8 mouse cellular contexts compared by ENCODE assay signal in the genomic region with DNA sequence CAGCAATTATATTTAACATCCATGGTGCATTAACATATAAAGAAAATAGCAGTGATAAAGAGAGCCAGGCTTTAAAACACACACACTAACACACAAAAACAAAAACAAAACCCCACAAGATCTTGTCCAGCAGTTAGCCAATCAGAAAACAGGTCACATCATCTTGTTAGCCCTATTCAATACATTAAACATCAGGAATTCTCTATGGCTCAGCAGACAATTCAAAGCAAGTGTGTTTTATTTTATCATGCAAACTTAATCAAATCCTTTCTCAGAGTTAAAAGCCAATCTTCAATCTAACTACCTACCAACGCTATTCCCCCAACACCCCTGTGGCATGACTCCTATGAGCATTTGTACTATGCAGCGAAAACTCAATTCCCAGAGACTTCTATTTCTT. TPM values are rescaled to one million over a fixed set of nuclear protein-coding genes. Genes with fewer than 3 reads are reported as not detected.
DNase-seq lines count a peak whose midpoint lies in the region; ATAC-seq and TF ChIP-seq lines count a peak whose summit lies in the region.

No protein-coding gene starts in this region.

- H3K27ac ChIP-seq in gastrocnemius, adult 2 months: peak overlapping the region; percentile 80
- no peak overlapping the region for H3K27ac ChIP-seq in neural tube, embryonic 11.5 days (ENCODE audit: low read depth, low read length)
- no peak overlapping the region for H3K27ac ChIP-seq in liver, embryonic 16.5 days (ENCODE audit: low read length)

- no peaks in the 10 kb centered on the region for H3K27me3 ChIP-seq in neural tube, embryonic 11.5 days (ENCODE audit: control insufficient read depth, insufficient read depth, low read length)
- no peaks in the 10 kb centered on the region for H3K27me3 ChIP-seq in liver, embryonic 16.5 days (ENCODE audit: control insufficient read depth, insufficient read depth, low read depth, low read length)

- intact Hi-C loops in gastrocnemius, adult 2 months (cut with DNase I): no loop called here

- H3K4me3 ChIP-seq in gastrocnemius, adult 2 months: peak overlapping the region; percentile 72
- H3K4me3 ChIP-seq in neural tube, embryonic 11.5 days (ENCODE audit: low read depth, low read length): peak overlapping the region; percentile 32
- 0 out of 2 replicates have a peak overlapping the region, but pooled peaks have one; percentile 24 for H3K4me3 ChIP-seq in liver, embryonic 16.5 days (ENCODE audit: low read depth, low read length)

- H3K9me3 ChIP-seq in neural tube, embryonic 11.5 days (ENCODE audit: control insufficient read depth, low read length): no peaks in the 10 kb centered on the region
- H3K9me3 ChIP-seq in liver, embryonic 16.5 days (replicated peaks; ENCODE audit: control insufficient read depth, low read length): no peaks in the 10 kb centered on the region

- H3K36me3 ChIP-seq in neural tube, embryonic 11.5 days (ENCODE audit: control insufficient read depth, insufficient read depth, low read length): no peaks in the 10 kb centered on the region
- H3K36me3 ChIP-seq in liver, embryonic 16.5 days (ENCODE audit: control insufficient read depth, insufficient read depth): no peaks in the 10 kb centered on the region

- 10% methylated on average over 2 of the region's 2 CpGs for WGBS in neural tube, embryonic 11.5 days
- WGBS in liver, embryonic 16.5 days (ENCODE audit: insufficient replicate concordance): 24% methylated on average over 2 of the region's 2 CpGs

- no peak for DNase-seq in gastrocnemius, adult 2 months
- DNase-seq in gastrocnemius, adult 18-20 months (ENCODE audit: low spot score): no peak
- DNase-seq in neural tube, embryonic 11.5 days (ENCODE audit: low spot score): no peak
- DNase-seq in neural tube, embryonic 10.5 days (ENCODE audit: extremely low spot score, low spot score): no peak
- DNase-seq in frontal cortex, postnatal 36 days (ENCODE audit: low spot score in 2 of 2): no peak
- DNase-seq in adrenal gland, adult 18-20 months (ENCODE audit: low spot score in 2 of 2): no peak
- no peak for DNase-seq in gastrocnemius, postnatal 25 days

- peak overlapping the region; percentile 50 for H3K4me2 ChIP-seq in neural tube, embryonic 11.5 days (ENCODE audit: low read depth)
- no peak overlapping the region for H3K4me2 ChIP-seq in liver, embryonic 16.5 days (ENCODE audit: low read depth, low read length)

- ATAC-seq in neural tube, embryonic 11.5 days (ENCODE audit: insufficient read depth, low FRiP score, low TSS enrichment): no peak
- no peak for ATAC-seq in liver, embryonic 16.5 days (ENCODE audit: low read depth)

- no peak overlapping the region for H3K9ac ChIP-seq in neural tube, embryonic 11.5 days (ENCODE audit: low read length)
- no peak overlapping the region for H3K9ac ChIP-seq in liver, embryonic 16.5 days (ENCODE audit: low read depth, low read length)

- H3K4me1 ChIP-seq in neural tube, embryonic 11.5 days (ENCODE audit: control insufficient read depth, insufficient read depth, low read length): peaks cover 5% of the 10 kb centered on the region; the same call in 1 of the 2 replicates
- H3K4me1 ChIP-seq in liver, embryonic 16.5 days (ENCODE audit: control insufficient read depth, low read depth, low read length): no peaks in the 10 kb centered on the region

- no peak for TF ChIP-seq CTCF in gastrocnemius, adult 2 months (IDR thresholded peaks at IDR 0.05)

RNA-seq across cellular contexts. Expression of a gene that starts 1.4 kb away (rescaled TPM):
- 1 to 10 TPM; 1.7 to 4.1 TPM for total RNA-seq in gastrocnemius, adult 2 months (2021)
- total RNA-seq in gastrocnemius, adult 18-20 months (2021): 1 to 10 TPM; 2.9 to 3.5 TPM
- 24.9 and 26.5 TPM in 2 replicates for polyA plus RNA-seq in neural tube, embryonic 11.5 days (2014; fragmentation: Nextera tagmentation; extraction: Ambion mirVana)
- polyA plus RNA-seq in liver, embryonic 16.5 days (2015; fragmentation: Nextera tagmentation; extraction: Ambion mirVana): 3.9 and 5.9 TPM in 2 replicates
- 10 to 100 TPM; 18.1 to 22.1 TPM for total RNA-seq in adrenal gland, adult 18-20 months (2021)
- total RNA-seq in gastrocnemius, postnatal 25 days (2021): 1 to 10 TPM; 3.6 to 5.4 TPM
